Mouse (Mus musculus): ENCODE measurements around the gene Rpl22.

Rpl22 gene

DNA sequence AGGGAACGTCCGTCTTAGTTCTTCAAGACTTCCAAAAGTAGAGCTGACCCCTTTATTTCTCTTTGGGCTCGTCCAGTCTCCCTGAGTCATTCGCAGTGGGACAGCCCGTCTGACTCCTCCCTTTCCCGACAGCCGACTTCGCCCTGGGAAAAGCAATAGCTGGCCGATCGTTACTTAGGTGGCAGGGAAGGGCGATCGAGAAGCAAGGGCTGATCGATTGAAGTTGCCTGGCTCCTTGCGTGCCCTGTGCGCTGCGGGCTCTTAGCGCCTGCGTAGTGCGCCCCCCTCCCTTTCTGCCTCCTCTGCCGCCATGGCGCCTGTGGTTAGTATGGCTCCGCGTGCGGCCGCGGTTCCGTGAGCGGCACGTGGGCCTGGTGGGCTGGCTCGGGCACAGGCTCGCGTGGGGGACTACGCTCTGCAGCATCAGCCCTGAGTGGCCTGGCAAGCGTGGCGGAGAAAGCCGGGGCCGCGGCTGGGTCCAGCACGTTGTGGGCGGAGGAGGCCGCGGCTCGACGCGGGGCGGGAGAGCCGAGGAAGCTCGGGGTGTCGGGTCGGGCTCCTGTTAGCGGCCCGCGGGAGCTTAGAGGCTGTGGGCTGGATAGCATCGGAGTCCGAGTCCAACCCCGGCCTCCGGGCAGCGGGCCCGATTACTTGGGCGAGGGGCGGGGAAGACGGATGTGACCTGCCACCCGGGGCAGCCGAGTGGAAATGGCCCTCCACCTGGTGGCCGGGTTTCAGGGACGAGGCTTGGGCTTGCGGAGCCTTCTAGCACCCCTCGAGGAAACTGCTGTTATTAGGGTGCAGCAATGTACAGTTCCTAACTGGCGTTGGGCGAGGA, at the start of gene Rpl22:
TSS of gene Rpl22 (plus strand) at position 169 of the 838 bp plus-strand sequence.
- peak; percentile 93 to 95 for DNase-seq

- peak in 1 of 2 experiments; percentile 67 for DNase-seq
Observed at GRCm38 (mm10) chr4:152276389-152277347, 48.9 kb upstream of the Rpl22 start.

- no peak for DNase-seq
Observed at GRCm38 (mm10) chr4:152277916-152278315, 47.6 kb upstream of the Rpl22 start.

GRCm38 (mm10) chr4:152278986-152279385, 46.6 kb upstream of the Rpl22 start:
- no peak for DNase-seq

- DNase-seq: no peak
Observed at GRCm38 (mm10) chr4:152281601-152282000, 43.9 kb upstream of the Rpl22 start.

- no peak for DNase-seq
Observed at GRCm38 (mm10) chr4:152282721-152283120, 42.8 kb upstream of the Rpl22 start.

DNA sequence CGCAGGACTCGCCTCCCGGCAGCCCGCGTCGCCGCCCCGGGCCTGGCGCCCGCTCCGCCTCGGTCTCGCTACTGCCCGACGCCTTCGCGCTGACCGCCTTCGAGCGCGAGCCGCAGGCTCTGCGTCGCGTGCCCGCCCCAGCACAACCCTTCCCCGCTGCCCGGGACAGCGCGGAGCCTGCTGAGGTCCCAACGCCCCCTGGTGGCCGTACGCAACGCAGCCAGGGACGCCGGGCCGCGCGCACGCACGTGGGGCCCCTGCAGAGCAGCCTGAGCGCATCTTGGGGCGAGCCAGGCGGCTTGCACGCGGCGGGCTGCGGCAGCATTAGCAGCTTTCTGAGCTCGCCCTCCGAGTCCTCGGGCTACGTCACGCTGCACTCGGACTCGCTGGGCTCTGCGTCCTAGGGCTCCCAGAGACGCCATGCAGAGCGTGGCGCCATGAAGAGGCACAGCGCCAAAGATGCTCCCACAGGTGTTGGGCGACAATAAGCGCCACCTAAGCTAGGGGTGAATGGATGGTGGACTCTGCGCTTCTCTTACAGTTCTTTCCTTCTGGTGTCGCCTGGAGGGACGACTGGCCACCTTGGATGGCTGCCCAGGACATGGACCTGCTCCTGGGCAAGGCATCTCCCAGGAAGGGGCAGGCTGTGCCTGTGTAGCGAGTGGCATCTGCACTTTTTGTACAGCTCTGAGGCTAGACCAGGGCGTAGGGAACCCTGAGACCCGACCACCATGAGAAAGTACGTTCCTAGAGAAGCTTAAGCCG, 42.2 kb upstream of the Rpl22 start:
- DNase-seq: peak; percentile 81 to 87

DNA sequence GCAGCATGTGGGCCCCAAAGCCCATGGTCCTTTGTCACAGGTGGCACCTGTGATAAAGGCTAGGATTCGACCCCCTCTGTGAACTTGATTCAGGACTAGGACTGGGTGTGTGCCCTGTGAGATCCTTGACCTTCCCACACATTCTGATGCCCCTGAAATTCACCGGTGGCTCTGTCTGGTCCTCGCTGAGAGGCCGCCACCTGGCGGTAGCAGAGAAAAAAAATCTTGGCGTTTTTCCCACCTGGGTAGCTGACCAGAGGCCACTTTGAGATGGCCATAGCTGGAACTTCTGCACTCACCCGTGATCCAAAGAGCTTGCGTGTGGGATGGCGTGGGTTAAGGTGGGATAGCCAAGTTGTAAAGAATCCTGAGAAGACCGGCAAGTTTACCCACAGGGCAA, 40.0 kb upstream of the Rpl22 start:
- DNase-seq: peak; percentile 82 to 85

- no peak for DNase-seq
Observed at GRCm38 (mm10) chr4:152286183-152286582, 39.4 kb upstream of the Rpl22 start.

DNA sequence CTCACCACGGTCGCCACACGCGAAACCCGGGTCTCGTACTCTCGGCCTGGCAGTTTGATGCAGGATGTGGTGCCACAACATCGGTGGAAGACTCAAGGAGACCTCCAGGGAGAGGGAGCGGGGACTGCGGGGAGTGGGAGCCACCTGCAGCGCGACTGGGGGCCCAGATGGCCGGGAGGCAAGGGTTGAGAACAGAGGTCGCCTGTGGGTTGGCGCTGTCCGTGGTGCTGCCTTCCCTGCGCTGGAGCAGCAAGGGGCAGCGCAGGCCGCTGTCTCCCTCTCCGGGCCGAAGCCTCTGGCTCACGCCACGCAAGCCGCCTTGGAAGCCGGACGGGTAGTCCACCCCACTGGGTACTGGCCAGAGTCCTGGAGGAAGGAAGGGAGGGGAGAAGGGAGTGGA, 38.7 kb upstream of the Rpl22 start:
- no peak for DNase-seq

GRCm38 (mm10) chr4:152287317-152288120, 38.0 kb upstream of the Rpl22 start:
- DNase-seq: no peak

GRCm38 (mm10) chr4:152288398-152288945, 37.1 kb upstream of the Rpl22 start:
- no peak for DNase-seq

GRCm38 (mm10) chr4:152290385-152290784, 35.2 kb upstream of the Rpl22 start:
- DNase-seq: no peak

DNA sequence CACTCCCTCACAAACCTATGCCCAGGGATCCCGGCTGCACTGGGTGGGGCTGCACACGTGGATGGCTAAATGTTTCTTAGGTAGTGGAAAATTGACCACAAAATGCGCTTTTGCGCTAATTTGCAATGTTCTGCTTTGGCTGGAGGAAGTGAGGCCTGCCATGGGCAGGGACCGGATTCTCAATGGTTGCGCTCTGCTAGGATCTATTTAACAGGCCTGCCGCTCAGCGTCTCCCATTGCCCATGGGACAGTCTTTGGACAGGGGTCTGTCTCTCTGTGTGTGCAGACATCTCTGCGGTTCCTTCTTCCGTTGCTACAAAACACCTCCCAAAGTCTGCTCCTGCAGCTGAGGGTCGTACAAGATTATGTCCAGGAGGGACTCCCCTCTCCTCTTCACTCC, 34.6 kb upstream of the Rpl22 start:
- no peak for DNase-seq

DNA sequence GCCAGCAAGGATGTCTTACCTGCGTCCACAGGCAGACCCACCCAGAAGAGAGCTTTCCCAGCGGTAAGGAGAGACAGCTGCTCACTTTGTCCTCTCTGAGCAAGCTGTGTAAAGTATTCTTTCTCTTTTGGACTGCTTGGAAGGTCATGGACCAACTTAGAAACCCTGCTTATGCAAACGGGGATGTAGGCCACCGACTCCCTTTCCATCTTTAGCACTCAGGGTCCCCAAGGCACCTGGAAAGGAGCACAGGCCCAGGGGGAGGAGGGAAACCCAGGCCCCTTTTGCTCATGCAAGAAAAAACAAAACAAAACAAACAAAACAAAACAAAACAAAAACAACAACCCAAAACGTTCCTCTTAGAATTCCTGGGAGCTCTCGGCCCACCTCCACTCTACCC, 34.0 kb upstream of the Rpl22 start, which contains the start of gene Hes3:
TSS of gene Hes3 (minus strand) at position 101 of the 400 bp plus-strand sequence.
- no peak for DNase-seq

DNA sequence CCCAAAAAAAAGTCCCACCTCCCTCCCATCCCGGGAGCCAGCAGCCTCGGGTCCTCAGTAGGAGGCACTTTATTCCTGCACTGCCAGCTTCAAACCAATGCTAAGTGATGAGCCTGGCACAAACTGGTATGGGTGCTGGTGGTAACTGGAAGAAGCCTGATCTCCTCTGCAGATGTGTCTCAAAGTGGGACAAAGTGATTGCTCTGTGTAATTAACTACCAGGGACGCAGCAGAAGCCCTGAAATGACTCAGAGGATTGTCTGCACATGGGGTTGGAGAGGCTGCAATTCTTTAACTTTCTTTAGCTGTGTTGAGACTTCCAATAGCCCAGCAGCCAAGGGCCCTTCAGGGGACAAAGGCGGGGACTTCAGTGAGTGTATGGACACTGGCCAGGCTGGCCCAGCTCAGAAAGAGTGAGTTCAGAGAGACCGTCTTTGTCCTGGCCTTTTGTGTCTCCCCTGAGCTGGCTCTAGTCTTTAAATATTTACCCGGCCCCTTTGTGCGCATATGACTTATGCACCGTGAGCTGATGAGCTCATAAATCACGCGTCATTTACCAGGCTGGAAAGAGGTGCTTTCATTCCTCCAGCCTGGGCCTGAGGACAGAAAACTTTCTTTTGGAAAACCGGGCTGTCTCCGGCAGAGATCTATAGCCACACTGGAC, 33.3 kb upstream of the Rpl22 start:
- no peak for DNase-seq

GRCm38 (mm10) chr4:152294188-152294929, 31.2 kb upstream of the Rpl22 start:
- DNase-seq: no peak

GRCm38 (mm10) chr4:152295916-152296315, 29.6 kb upstream of the Rpl22 start:
- no peak for DNase-seq

DNA sequence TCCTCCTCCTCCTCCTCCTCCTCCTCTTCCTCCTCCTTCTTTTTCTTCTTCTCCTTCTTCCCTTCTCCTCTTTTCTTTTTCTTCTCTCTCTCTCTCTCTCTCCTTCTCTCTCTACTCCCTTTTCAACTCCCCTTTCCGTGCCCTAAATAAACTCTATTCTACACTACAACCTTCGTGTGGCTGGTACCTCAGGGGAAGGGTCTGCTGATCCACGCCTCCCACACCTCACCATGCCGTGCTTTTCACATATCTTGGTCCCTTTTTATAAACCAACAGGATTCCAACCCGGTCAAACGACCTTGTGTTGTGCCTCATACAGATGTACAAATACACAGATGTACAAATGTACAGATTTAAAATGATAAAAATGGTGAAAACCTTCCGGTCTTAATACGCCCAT, 29.2 kb upstream of the Rpl22 start:
- no peak for DNase-seq
